ENCODE assay signal across 8 mouse cellular contexts in genomic region chr9:63726088-63727010, GRCm38 (mm10). TPM values are rescaled to one million over a fixed set of nuclear protein-coding genes. Genes with fewer than 3 reads are reported as not detected.
DNase-seq lines count a peak whose midpoint lies in the region; ATAC-seq and TF ChIP-seq lines count a peak whose summit lies in the region.

No protein-coding gene starts in this region.

- H3K9me3 ChIP-seq in liver, embryonic 16.5 days (replicated peaks; ENCODE audit: control insufficient read depth, low read length): no peaks in the 10 kb centered on the region

- 37% methylated on average over 13 of the region's 13 CpGs for WGBS in kidney, adult 2 months
- 15% methylated on average over 13 of the region's 13 CpGs for WGBS in liver, embryonic 16.5 days (ENCODE audit: insufficient replicate concordance)

- DNase-seq in kidney, adult 2 months: peak; percentile 52
- DNase-seq in kidney, adult 8-10 months: no peak
- peak; percentile 33 for DNase-seq in c-Kit-positive CD71-positive TER-119-negative erythroid progenitor cells, embryonic 14.5 days (ENCODE audit: low read depth)
- DNase-seq in heart, postnatal 14 days: peak; percentile 60 to 61
- DNase-seq in frontal cortex, postnatal 14 days (ENCODE audit: low spot score in 2 of 2): no peak
- no peak for DNase-seq in ovary, postnatal 36 days (ENCODE audit: low spot score)
- no peak for DNase-seq in adrenal gland, adult 8-10 months

- TF ChIP-seq POLR2A in kidney, adult 2 months (IDR thresholded peaks at IDR 0.05; ENCODE audit: low read depth, low read length): no peak

- peak overlapping the region; percentile 5; the same call in 1 of the 2 replicates for H3K4me2 ChIP-seq in liver, embryonic 16.5 days (ENCODE audit: low read depth, low read length)

- peaks cover 40% of the 10 kb centered on the region for H3K4me1 ChIP-seq in kidney, adult 2 months (ENCODE audit: control insufficient read depth, insufficient read depth, low read length)
- peaks cover 38% of the 10 kb centered on the region for H3K4me1 ChIP-seq in liver, embryonic 16.5 days (ENCODE audit: control insufficient read depth, low read depth, low read length)

- H3K9ac ChIP-seq in liver, embryonic 16.5 days (ENCODE audit: low read depth, low read length): peak overlapping the region; percentile 13

- no peaks in the 10 kb centered on the region for H3K36me3 ChIP-seq in kidney, adult 2 months (ENCODE audit: control insufficient read depth, insufficient read depth, low read length)
- H3K36me3 ChIP-seq in liver, embryonic 16.5 days (ENCODE audit: control insufficient read depth, insufficient read depth): no peaks in the 10 kb centered on the region

- peak; percentile 64 for ATAC-seq in liver, embryonic 16.5 days (ENCODE audit: low read depth)

- H3K27ac ChIP-seq in kidney, adult 2 months (ENCODE audit: insufficient read depth, low read depth, low read length): peak overlapping the region; percentile 37; the same call in 1 of the 2 replicates
- peak overlapping the region; percentile 65 for H3K27ac ChIP-seq in liver, embryonic 16.5 days (ENCODE audit: low read length)

- intact Hi-C loops in heart, postnatal 14 days (cut with DNase I): no loop called here

- no peak for TF ChIP-seq CTCF in kidney, adult 2 months (conservative IDR thresholded peaks at IDR 0.05; ENCODE audit: insufficient read depth, insufficient read length, low read depth, low read length)

- H3K27me3 ChIP-seq in kidney, adult 2 months (replicated peaks; ENCODE audit: control insufficient read depth, insufficient read depth, low read length): no peaks in the 10 kb centered on the region
- H3K27me3 ChIP-seq in liver, embryonic 16.5 days (ENCODE audit: control insufficient read depth, insufficient read depth, low read depth, low read length): no peaks in the 10 kb centered on the region

- no peak overlapping the region for H3K4me3 ChIP-seq in kidney, adult 2 months (ENCODE audit: insufficient read depth, low read depth, low read length)
- H3K4me3 ChIP-seq in liver, embryonic 16.5 days (ENCODE audit: low read depth, low read length): no peak overlapping the region

RNA-seq across cellular contexts. Expression of gene Smad3, which starts 31.4 kb away (rescaled TPM):
- polyA plus RNA-seq in kidney, adult 2 months (2012; rRNA removed): 33.5 and 37.0 TPM in 2 replicates
- total RNA-seq in heart, postnatal 14 days (2021): 10 to 100 TPM; 13.2 to 14.8 TPM
- polyA plus RNA-seq in liver, embryonic 16.5 days (2015; fragmentation: Nextera tagmentation; extraction: Ambion mirVana): 2.7 TPM in 2 replicates
- total RNA-seq in adrenal gland, adult 8-10 months (2022): 10 to 100 TPM; 27.0 to 49.6 (median 37.1) TPM

Comparison
In these comparisons a context has a peak if more than half of its experiments do, and no peak if none do; other contexts are left out.
1. DNase-seq: peak in kidney, adult 2 months (single experiment), c-Kit-positive CD71-positive TER-119-negative erythroid progenitor cells, embryonic 14.5 days (single experiment) and heart, postnatal 14 days (2 of 2); none in kidney, adult 8-10 months (0 of 2), frontal cortex, postnatal 14 days (0 of 2), ovary, postnatal 36 days (single experiment) and adrenal gland, adult 8-10 months (single experiment).